Mouse (Mus musculus) heart, adult 2 months (tissue): ENCODE measurements at regions not wholly inside any gene's neighbourhood (a gene's known extent, or its start where the extent isn't known, plus 50 kb on each side); places are given as distances from the start of the nearest gene placed in this dataset.

Experiments used
- CTCF ChIP-seq: fragments of 200-600 bp; IDR thresholded peaks from 2 replicates; pipeline ENCODE4 v1.8.1; 2022; ENCODE audit warnings: antibody characterized with exemption, mild to moderate bottlenecking, moderate library complexity
- EP300 ChIP-seq: fragments of 200-500 bp; IDR thresholded peaks from 2 replicates; pipeline ENCODE4 v1.6.1; 2011; ENCODE audit warnings: low read depth, low read length, control low read depth; ENCODE audit not compliant: insufficient read depth
- POLR2A ChIP-seq: fragments of 200-500 bp; IDR thresholded peaks from 2 replicates; pipeline ENCODE4 v1.6.1; 2011; ENCODE audit warnings: mild to moderate bottlenecking, low read depth, low read length, control low read depth; ENCODE audit not compliant: insufficient read depth

DNA sequence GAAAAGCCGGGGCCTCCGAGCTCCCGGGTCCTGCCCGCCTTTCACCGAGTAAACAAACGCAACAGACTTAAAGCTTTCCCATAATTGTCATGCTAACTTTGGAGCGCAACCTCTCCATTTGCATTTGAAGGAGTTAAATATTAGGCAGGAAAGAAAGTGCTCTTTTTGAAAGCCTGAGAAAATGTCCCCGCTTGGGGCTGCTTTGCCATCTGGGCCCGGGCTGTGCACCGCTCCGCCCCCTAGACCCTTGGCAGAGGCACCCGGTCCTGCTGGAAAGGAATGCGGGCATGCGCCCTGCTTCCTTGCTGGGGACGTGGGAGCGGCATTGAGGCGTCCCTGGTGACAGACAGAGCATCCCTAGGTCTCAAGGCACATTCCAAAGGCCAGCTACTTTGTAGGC, 130.3 kb upstream of the Id4 start:
- no peak for TF ChIP-seq POLR2A
- no peak for TF ChIP-seq CTCF
- TF ChIP-seq EP300 = no peak
